Mouse (Mus musculus) left cerebral cortex, adult 18-20 months (tissue): ENCODE measurements around the gene Glcci1. TPM values are rescaled to one million over a fixed set of nuclear protein-coding genes. Genes with fewer than 3 reads are reported as not detected.
A peak's percentile ranks its signal among the peaks of the same experiment; 100 is the strongest.

Source experiments
- DNase-seq, 2 experiments: peaks; one replicate each; pipeline ENCODE4 v3.0.0; 2021 to 2022; ENCODE audit warnings: low spot score in 2 of 2, mixed read lengths in 1 of 2
- long read RNA-seq, 2 experiments: library from polyadenylated mRNA; stranded (forward); transcript quantifications; one replicate each; pipeline ENCODE4 v2.0.0; 2021
- total RNA-seq, 2 experiments: library from RNA; stranded (reverse); gene quantifications; 2 replicates each; pipeline ENCODE4 v1.2.3; 2021

Gene Glcci1
- total RNA-seq: 100 to 1,000 TPM; 175 to 183 TPM
- long read RNA-seq, experiment 1, full-length matches to known transcripts: 2 of 15 reads
- long read RNA-seq, experiment 1, partial matches to known transcripts: 4 of 15 reads
- long read RNA-seq, experiment 1, other reads (novel, unspliced or antisense): 9 of 15 reads
- long read RNA-seq, experiment 2, full-length matches to known transcripts: 1 of 6 reads
- long read RNA-seq, experiment 2, partial matches to known transcripts: 1 of 6 reads
- long read RNA-seq, experiment 2, other reads (novel, unspliced or antisense): 4 of 6 reads

DNA sequence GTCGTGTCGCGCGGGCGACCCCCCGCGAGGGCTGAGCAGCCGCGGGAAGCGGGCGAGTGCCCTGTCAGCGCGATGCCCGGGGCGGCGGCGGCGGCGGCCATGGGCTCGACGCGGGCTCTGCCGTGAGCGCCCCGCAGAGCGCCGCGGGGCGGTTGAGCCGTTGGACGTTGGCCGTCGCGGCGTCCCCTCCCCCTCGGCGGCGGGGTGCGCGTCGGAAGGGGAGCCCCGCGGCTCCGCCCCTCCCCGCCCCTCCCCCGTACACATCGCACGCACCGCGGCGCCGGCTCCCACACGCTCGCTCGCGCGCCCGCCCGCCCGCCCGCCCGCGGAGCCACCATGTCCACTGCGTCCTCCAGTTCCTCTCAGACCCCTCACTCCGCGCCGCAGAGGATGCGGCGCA is at the start of gene Glcci1:
Gene Glcci1, plus strand, starts transcription at position 50 of the 400 bp plus-strand sequence.
- DNase-seq: peak; percentile 69 to 81

DNA sequence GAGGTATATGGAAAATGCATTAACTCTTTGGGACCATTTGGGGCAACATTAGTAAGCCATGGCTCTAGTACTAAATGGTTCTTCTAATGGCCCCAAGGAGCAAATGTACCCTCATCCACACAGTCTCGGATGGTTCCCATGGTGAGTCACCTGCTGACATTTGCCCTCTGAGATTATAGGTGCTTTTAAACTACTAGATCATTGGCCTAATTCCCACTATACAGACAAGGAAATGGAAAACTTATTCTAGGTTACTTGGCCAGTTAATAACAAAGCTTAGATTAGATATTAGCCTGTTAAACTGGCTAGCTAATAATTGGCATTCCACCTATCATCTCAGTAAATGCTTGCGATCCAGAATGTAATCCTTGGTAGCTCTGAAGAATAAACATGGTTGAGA is 47.0 kb upstream of the Glcci1 start:
- DNase-seq: no peak

DNA sequence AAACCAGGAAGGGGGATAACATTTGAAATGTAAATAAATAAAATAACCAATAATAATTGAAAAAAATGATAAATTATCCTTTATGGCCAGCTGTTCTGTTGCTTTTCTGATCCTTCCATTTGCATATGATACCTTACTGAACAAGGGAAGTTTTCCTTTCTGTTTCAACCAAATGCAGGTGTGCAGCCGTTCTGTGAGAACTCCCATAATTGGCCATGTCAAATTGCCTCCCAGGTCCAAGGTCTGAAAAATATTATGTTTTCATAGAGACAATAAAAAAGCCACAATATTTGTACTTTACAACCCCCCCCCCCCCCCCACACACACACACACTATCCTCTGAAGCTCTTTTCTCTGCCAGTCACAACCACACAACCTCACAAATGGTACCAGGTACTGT is 44.0 kb upstream of the Glcci1 start:
- no peak for DNase-seq

DNA sequence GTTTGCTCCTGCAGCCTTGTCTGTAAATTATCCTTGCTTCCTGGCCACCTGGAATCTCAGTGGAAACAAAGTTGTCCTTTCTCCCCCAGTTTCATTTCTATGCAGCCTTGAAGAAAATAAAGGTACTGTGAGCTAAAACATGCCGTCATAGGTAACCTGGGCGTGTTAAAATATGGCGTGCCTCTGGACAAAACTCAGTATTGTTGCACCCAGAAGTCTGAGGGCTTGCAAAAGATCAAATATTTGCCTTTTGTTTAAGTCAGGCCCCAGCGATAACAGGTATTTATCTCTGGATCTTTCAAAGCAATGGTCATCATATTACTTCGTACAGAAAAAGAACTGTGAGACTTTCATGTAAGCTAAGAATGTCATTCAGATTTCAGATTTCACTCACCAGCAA is 43.4 kb upstream of the Glcci1 start:
- no peak for DNase-seq

DNA sequence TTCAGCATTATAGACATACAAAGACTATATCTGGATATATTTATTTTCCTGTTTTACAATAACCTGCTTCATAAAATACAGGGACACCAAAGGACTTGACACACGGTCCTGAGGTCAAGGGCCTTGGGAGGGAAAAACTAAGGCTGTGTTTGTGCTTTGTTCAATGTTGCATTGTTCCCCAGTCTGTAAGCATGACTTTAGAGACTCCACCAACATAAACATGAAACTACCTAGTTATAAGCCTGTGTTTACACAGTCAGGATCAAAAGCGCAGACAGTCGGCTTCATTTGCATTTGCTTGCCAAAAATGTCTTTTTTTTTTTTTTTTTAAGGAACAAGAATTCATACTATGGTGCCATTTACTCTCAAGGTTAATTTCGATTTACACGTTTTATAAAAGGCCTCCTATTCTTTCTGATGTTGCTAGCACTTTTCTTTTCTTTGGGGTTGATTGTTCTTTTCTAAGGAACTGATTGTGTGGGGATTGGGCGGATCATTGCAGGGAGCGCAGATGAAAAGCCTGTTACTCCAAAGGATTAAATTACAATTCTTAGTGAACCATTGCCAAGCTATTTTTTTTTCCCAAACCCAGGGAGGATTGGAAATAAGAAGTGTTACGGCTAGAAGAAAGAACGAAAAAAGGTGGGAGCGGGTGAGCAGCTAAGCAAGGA is 41.6 kb upstream of the Glcci1 start:
- DNase-seq: no peak

DNA sequence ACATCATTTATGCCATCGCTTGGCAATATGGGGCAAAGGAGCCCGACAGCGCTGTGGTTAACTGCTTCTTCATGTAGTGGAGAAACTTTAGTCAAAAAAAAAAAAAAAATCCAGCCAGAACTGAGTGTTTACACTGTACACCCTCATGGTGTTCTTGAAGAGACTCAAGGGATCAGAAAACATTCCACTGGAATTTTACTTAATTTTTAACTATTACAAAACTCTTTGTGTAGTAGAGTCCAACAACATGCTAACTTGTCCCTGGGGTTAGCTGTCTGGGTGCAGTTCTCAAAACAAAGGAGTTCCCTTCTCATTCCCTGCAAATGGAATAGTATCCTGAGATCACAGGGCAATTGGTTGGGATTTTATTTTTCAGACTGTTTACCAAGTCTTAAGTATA is 39.5 kb upstream of the Glcci1 start:
- DNase-seq: no peak

DNA sequence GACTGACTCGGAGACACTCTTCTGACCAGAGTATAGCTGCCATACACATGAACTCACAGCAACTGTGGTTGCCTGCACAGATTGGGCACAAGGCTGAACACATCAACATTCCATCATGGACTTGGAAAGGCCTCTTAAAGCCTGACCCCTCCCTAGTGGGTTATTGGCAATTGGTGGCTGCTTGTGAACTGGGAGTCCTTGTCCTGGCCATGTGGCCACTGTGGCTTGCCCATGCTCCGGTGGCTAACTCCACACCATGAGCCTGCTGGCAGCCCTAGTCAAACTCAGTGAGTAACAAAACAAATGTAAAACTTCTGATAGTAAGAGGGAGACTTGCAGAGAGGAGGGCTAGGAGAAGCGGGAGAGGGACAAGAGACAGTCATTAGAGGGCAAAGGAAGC is 37.3 kb upstream of the Glcci1 start:
- no peak for DNase-seq

DNA sequence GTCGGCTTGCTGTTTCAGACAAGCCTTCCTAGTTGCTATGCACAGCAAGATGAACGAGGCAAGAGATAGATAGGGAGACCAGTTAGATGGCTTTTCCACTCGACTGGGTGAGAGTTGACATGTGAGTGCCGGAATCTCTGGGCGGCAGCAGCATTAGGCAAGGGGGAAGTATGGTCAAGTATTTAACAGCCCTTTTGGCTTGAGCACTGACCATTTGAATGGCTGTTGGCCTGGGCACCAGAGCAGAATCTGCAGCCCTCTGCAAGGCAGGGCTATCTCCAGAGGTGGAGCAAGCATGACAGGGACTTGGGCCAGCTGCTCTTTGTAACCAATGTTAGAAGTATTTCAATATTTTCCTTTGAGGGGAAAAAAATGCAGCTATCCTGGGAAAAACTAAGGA is 36.5 kb upstream of the Glcci1 start:
- no peak for DNase-seq

DNA sequence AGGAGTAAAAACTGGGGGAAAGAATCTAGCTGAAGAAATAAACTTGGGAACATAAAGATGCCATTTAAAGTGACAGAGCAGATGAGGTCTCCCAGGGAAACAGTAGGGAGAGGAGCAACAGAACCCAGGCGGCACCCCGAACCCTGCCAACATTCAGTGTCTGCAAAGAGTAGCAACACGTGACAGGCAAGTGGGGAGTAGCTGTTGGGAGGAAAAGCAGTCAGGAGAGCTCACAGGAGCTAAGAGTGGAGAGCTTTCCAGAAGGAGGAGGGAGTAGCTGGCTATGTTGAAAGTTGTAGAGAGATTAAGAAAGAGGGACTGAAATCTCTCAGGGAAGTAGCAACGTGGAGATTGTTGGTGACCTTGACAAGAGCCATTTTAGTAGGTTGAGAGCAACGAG is 35.9 kb upstream of the Glcci1 start:
- no peak for DNase-seq

DNA sequence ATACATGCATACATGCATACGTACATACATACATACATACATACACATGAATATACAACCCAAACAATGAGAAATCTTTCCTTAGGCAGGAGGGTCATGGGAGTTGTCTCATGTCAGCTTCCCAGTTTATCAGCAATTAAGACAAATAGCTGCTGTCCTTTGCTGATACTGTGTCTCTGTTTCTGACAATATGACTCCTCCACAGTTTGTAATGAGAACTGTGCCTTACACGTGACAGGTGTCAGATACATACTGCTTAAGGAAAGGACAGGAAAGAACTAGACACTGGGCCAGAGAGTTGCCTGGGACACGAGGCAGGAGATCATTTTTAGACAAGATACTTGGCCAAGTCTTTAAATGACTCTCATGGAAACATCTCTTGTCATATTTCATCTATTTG is 35.1 kb upstream of the Glcci1 start:
- DNase-seq: no peak

DNA sequence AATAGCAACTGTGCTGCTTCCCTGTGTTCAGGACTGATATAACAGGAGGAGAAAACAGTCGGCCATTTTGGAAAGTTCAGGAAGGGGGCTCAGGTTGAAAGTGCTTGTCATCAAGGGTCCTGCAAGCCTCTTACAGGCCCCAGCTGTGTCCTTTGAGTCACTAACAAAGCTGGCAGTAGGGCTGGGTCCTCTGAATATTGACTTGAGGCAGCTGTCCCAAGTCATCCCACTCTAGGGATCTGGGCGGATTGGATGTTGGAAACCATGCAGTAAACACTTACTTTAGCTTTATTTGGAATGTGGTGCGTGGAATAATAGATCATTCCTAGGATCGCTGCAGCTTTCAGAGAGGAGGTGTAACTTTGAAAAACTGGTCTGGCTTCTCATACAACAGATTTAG is 34.6 kb upstream of the Glcci1 start:
- DNase-seq: no peak

DNA sequence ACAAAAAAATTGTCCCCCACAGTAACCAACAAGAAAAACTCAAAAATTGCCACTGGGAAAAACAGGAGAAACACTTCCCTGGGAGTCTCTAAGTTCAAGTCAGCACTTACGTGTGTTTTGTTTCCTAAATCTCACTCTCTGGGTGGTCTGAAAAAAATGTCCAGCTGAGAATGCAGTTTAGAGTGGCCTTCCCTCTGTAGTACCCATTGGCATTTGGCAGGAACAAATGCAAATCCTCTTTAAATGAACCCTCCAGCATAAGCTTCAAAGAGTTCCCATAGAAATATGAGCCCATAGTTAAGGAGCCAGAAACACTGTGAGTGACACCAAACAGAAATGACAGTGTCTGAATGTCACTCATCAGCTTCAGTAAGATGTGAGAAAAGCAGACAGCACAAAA is 30.2 kb upstream of the Glcci1 start:
- DNase-seq: no peak

DNA sequence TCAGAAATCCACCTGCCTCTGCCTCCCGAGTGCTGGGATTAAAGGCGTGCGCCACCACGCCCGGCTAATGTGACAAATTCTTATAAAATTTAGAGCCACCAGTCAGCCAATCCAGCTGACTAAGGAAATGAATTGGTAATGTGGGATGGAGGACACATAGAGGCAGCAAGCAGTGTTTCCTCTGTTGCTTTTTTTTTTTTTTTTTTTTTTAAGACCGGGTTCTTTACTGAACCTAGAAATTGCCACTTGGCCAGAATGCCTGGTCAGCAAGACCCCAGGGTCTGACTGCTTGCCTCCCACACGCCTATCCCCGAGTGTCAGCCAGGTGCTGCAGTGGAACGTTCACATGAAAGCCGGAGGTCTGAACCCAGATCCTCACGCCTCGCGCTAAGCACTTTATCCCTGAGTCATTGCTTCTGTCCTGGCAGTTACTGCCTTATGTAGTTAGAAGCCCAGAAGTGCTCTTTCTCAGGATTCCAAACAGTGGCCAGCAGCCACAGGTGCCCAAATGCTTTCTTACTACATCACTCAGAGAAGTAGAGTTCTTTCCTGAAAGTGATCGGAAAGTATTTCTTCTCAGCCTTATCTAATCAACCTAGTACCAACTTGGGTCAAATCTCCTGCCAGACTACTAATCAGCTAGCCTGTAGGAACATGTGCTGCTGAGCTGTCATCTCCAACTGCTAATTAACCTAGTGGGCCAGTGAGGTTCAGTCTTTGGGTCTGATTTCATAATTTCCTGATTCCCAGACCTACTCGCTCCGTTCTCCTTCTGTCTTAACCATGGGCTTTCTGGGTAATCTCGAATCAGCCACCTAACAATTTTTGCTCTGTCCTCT is 24.7 kb upstream of the Glcci1 start:
- no peak for DNase-seq

DNA sequence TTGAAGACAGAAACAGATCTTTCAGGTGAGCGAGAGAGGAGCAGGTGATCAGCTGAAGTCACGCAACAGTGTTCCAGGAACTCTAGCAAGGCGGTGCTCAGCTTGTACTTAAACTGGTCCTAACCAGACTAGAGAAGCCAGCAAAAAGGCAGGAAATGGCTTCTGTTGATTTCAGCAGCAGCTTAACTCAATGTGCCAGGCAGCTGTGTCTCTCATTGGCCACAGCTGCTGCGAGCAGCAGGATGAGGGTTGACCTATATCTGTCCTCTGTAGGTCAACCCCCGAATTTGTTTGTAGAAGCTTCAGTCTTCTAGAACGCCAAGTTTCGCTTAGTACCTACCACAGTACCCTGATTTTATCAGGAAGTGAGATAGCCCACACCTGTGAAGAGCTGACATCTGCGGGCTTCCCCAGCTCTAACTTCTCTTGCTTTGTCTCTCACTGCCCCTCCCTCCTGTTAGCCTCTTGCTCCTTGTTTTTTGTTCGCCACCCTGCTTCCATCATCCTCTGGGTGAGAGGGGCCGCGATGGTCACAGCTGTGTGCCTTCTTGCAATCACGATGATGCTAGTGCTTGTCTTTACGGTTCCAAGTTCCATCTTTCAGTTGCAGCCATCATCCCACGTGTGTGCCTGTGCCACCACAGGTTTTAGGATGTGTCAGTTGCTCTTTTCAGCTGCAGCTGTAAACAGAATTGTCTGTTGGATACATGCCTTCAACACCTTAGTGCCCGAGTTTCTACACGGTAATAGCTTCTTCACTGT is 23.8 kb upstream of the Glcci1 start:
- DNase-seq: no peak

DNA sequence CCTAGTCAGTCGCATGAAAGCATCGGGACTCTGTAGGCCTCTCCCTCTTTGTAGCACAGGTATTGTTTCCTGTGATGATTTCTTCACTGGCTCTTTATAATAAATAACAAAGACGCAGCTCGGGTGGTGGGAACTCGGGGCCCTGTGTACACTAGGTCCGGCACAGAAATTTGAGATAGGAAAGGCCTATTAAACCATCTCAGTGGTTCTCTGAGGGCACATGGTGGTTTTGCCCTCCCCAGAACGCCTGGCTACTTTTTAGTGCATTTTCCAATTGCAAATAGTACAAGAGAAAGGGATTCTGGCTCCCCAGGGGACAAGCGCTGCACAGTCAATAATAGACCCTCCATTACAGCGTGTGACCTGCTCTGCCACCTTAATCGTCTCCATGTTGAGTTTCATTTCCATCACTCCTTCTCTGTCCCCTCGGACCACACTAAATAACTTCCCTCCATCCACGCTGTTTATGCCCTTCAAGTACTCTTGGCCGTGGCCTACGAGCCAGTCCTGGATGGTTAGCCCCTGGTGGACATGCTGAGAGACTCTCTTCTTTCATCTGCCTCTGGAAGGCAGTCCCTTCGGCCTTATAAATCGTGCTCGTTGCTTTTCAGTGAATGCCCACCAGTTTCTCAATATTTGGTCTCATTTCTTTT is 22.9 kb upstream of the Glcci1 start:
- no peak for DNase-seq

DNA sequence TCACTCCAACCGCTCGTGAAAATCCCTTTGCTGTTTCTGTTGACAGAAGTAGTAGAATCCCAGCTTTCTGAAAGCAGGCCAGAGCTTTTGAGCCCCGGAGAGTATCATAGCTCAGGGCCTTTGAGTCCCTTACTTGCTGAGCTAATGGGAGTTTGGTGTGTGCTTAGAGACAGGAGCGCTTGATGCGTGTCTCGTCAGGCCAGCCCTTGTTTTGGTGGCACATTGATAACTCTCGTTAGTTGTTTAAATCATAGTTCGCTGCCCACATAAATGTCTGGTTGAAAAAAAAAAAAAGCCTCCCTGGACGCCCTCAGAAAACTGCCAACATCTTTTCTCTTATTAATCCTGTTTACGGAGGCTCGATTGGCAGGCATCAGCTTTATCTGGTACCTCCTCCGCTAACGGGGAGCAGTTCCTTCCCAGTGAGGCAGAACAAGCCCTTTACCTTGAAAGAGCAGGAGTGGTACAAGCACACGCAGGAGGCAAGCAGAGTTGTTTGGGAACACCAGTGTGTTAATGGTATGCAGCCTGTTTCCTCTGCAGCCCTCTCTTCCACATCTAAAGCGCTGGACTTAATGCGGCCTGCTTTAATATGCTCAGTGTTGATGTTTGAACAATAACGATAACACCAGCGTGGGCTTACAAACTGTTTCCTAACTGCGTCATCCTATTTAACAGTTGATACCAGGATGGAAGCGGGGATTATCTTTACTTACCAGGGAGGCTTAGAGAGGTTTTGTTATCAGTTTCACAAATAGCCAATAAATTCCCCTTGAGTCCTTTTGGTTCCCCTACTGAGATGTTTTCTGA is 22.2 kb upstream of the Glcci1 start:
- no peak for DNase-seq

DNA sequence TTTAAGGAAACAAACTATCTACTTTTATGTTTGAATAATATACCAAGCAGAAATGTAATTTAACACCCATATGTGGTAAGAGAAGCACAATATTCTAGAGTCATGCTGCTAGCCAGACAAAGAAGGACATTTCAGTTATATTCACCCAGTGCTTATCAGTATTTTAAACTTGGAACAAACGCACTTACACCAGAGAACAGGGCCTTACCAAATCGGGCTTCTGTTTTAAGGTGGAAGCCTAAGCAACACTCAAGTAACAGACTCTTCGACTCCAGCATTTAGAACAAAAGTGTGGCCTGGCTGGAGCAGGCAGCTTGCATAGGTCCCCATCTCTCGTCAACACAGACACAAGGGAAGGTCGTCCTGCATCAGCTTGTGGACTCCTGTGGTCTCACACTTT is 21.2 kb upstream of the Glcci1 start:
- DNase-seq: no peak

DNA sequence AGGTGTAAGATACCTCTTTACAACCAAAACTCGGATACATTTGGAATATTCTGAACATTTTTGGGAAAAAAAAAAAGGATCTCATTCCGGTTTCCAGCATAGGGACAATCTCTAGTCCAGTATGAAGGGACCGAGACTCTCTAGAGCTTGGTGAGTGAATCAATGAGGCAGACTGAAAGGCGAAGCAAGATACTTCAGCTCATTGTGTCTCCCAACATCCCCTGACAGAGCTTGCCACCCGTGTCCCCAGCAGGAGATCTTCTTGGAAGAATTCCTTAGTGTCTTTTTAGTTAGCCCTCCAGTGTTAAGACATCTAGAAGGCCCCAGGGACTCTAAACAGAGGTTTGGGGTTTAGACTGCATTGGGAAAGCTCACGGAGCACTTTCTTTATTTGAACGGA is 20.1 kb upstream of the Glcci1 start:
- DNase-seq: no peak

DNA sequence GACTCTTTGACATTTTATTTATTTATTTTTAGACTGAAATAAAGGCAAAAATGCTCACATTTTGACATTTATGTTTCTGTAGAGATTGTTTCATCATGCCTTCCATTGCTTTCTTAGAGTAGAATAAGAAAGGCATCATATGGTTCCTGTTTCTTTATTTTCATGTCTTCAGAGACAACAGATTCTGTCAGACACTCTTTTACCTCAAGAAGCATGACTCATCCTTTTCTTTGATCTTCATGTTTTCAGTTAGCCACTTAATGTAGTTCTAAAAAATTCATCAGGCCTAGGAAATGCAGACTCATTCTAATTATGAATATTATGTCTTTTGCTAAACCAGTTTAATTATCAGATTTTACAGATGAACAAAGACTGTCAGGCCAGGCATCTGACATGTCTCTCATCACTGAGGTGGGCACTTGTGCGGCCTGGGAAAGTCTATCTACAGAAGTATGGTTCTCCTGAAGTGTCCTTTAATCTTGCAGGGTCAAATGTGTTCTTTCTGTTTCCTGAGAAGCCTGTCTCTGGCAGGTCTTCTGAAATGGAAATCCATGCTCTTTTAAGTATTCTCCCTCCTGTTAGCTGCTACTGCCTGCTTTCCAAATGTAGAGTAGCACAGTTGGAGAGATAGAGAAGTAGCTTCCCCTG is 19.3 kb upstream of the Glcci1 start:
- no peak for DNase-seq

DNA sequence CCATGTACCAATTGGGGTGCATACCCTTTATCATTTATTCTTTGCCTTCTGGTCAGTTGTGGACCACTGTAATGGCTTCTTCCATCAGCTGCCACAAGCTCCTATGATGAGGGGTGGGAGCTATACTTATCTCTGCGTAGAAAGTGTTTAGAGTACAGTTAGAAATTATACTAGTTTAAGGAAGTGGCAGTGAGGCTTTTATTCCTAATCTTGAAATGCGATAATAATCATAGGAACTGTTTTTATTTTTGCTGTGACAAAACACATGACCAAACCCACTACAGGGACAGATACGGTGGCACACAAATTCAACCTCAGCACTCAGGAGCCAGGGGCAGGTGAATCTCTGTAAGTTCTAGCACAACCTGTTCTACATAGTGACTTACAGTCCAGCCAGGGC is 17.2 kb upstream of the Glcci1 start:
- DNase-seq: no peak
